Mouse (Mus musculus): ENCODE results near the gene 4930544D05Rik.

The 4930544D05Rik gene

GRCm38 (mm10) chr11:70652884-70653344 is 37.3 kb downstream of the 4930544D05Rik start:
- Histone ChIP-seq H3K4me1 (replicated peaks; ENCODE audit: low read depth, low read length) (peaks cover 70% of the 10 kb centered on the region), H3K36me3 (ENCODE audit: insufficient read depth, low read length) (peaks cover 57% of the 10 kb centered on the region), H3K4me3 (replicated peaks; ENCODE audit: low read length) (peak overlapping the region; percentile 99), H3K27me3 (ENCODE audit: insufficient read depth, low read length) (peaks cover 3% of the 10 kb centered on the region; the same call in 1 of the 2 replicates), H3K9me3 (ENCODE audit: low read length) (peaks cover 50% of the 10 kb centered on the region)
- no peak for TF ChIP-seq POU5F1 (IDR thresholded peaks at IDR 0.05; ENCODE audit: borderline replicate concordance, low read length)
- TF ChIP-seq NANOG (IDR thresholded peaks at IDR 0.05; ENCODE audit: borderline replicate concordance, low read length) = no peak
- no peak for TF ChIP-seq CTCF (conservative IDR thresholded peaks at IDR 0.05; ENCODE audit: low read length)

GRCm38 (mm10) chr11:70653345-70654197 is 37.9 kb downstream of the 4930544D05Rik start:
- Histone ChIP-seq H3K4me1 (replicated peaks; ENCODE audit: low read depth, low read length) (peaks cover 70% of the 10 kb centered on the region), H3K9me3 (ENCODE audit: low read length) (peaks cover 50% of the 10 kb centered on the region), H3K4me3 (replicated peaks; ENCODE audit: low read length) (peak overlapping the region; percentile 99), H3K27me3 (ENCODE audit: insufficient read depth, low read length) (peaks cover 5% of the 10 kb centered on the region; the same call in 1 of the 2 replicates), H3K36me3 (ENCODE audit: insufficient read depth, low read length) (peaks cover 52% of the 10 kb centered on the region)
- no peak for TF ChIP-seq NANOG (IDR thresholded peaks at IDR 0.05; ENCODE audit: borderline replicate concordance, low read length)
- TF ChIP-seq CTCF (conservative IDR thresholded peaks at IDR 0.05; ENCODE audit: low read length) = no peak
- no peak for TF ChIP-seq POU5F1 (IDR thresholded peaks at IDR 0.05; ENCODE audit: borderline replicate concordance, low read length)

DNA sequence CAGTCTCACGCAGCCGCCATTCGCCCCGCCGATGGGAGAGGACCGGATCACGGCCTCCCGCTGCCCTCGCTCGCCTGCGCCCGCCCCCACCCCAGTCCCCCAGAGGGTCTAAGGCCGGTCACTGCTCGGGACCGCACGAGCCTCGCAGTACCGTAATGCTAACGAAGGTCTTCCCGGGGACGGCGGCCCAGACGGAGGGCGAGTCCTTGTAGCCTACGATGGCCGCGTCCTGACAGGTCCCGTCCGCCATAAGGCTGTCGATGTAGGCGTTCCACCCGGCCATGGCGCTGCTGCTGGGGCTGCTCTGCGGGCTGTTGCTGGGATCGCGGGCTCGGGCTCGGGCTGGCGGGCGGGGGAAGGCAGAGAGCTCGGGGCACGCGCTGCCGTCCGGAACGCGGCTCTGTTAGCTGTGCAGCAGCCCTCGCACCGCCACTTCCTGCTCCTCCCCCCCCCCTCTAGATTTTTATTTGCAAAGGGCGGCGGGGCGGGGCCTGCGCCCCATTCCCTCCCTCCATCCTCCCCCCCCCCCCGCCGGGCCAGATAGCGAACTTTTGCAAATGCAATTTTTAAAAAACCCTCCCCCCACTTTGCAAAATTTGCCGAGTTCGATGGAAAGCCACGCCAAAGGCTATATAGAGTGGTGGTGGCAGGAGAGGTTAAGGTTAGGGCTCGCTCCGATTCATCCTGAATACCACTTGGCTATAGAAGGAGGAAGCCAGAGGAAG is 38.7 kb downstream of the 4930544D05Rik start, which contains the start of gene Pfn1:
Gene Pfn1 (minus strand): TSS at position 447 of the 725 bp plus-strand sequence.
- Histone ChIP-seq H3K9me3 (ENCODE audit: low read length) (peaks cover 44% of the 10 kb centered on the region), H3K4me3 (replicated peaks; ENCODE audit: low read length) (peak within 1 kb of the TSS; percentile 99), H3K27me3 (ENCODE audit: insufficient read depth, low read length) (peaks cover 5% of the 10 kb centered on the region; the same call in 1 of the 2 replicates), H3K4me1 (replicated peaks; ENCODE audit: low read depth, low read length) (peaks cover 70% of the 10 kb centered on the region), H3K36me3 (ENCODE audit: insufficient read depth, low read length) (peaks cover 44% of the 10 kb centered on the region)
- TF ChIP-seq CTCF (conservative IDR thresholded peaks at IDR 0.05; ENCODE audit: low read length) = no peak
- no peak for TF ChIP-seq NANOG (IDR thresholded peaks at IDR 0.05; ENCODE audit: borderline replicate concordance, low read length)
- TF ChIP-seq POU5F1 (IDR thresholded peaks at IDR 0.05; ENCODE audit: borderline replicate concordance, low read length) = no peak

DNA sequence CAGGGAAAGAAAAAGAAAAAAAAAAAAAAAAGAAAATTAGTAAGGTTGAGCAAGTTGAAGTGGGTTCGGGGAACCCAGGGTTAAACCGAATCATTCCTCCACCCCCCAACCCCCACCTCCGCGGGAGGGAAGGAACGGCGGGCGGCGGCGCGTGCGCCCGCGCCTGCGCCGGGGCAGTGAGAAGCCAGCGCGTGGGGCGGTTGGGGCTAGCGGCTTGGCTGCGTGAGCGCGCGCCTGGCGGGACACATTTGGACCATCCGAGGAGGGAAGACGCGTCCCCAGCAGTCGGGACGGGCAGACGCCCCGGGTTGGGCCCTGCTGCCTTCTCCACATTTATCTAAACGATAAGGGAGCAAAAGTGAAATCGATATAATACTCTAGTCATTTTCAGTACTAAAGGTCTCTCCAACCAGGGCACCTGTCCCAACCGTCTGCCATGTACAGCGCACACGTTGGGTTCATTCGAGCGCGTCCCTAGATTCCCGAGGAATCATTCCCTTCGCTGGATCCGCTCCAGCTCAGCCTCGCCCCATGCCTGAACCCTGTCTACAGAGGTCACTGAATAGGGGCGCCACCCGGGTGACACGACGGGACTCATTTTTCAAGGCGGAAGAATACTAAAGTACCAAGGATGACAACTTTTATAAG is 39.4 kb downstream of the 4930544D05Rik start:
- TF ChIP-seq POU5F1 (IDR thresholded peaks at IDR 0.05; ENCODE audit: borderline replicate concordance, low read length) = no peak
- TF ChIP-seq NANOG (IDR thresholded peaks at IDR 0.05; ENCODE audit: borderline replicate concordance, low read length) = no peak
- no peak for TF ChIP-seq CTCF (conservative IDR thresholded peaks at IDR 0.05; ENCODE audit: low read length)
- peaks cover 37% of the 10 kb centered on the region for H3K9me3 ChIP-seq (ENCODE audit: low read length)
- H3K4me1 ChIP-seq (replicated peaks; ENCODE audit: low read depth, low read length) = peaks cover 70% of the 10 kb centered on the region
- peak overlapping the region; percentile 99 for H3K4me3 ChIP-seq (replicated peaks; ENCODE audit: low read length)
- peaks cover 37% of the 10 kb centered on the region for H3K36me3 ChIP-seq (ENCODE audit: insufficient read depth, low read length)
- peaks cover 5% of the 10 kb centered on the region; the same call in 1 of the 2 replicates for H3K27me3 ChIP-seq (ENCODE audit: insufficient read depth, low read length)

DNA sequence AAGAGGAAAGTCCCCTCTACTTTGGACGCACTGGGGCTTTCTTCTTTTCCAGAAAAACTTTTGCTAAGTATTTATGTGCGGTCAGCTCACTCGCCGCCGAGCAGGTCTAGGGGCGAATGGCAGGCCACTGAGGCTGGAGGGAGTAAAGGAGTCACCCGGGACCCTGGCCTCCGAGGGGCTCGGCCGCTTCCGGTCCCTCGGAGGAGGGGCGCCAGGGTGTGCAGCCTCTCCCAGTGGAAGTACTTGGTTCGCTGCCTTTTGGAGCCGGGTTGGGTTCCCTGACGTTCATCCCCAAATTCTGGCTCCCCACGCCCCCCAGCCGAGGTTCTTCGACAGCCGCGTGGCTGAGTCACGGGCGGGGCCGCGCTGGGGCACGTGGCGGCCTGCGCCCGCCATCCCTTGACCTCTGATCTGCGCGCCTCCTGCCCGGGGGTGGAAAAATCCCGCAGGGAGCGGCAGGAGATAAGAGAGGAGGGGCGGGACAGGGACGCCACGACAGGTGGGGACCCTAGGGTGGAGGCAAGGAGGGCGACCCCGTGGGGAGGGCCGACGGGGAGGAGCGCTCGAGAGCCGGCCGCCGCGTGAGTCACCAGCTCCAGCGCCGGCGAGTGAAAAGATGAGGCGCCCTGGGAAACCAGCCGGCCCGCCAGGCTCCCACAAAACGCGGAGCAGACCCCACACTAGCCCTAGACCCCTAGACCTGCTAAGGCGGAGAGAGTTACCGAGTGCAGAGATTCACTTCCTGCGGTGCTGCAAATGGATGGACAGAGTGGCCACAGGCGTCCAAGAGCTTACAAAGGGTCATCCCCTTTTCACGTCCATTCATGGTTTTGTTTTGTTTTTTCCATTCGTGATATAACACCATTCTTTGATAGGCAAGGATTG is 40.2 kb downstream of the 4930544D05Rik start:
- TF ChIP-seq POU5F1 (IDR thresholded peaks at IDR 0.05; ENCODE audit: borderline replicate concordance, low read length) (no peak), NANOG (IDR thresholded peaks at IDR 0.05; ENCODE audit: borderline replicate concordance, low read length) (no peak), CTCF (conservative IDR thresholded peaks at IDR 0.05; ENCODE audit: low read length) (no peak)
- peaks cover 5% of the 10 kb centered on the region; the same call in 1 of the 2 replicates for H3K27me3 ChIP-seq (ENCODE audit: insufficient read depth, low read length)
- H3K36me3 ChIP-seq (ENCODE audit: insufficient read depth, low read length) = peaks cover 34% of the 10 kb centered on the region
- peaks cover 70% of the 10 kb centered on the region for H3K4me1 ChIP-seq (replicated peaks; ENCODE audit: low read depth, low read length)
- peaks cover 30% of the 10 kb centered on the region for H3K9me3 ChIP-seq (ENCODE audit: low read length)
- peak overlapping the region; percentile 99 for H3K4me3 ChIP-seq (replicated peaks; ENCODE audit: low read length)

- Histone ChIP-seq H3K27me3 (ENCODE audit: insufficient read depth, low read length) (peaks cover 5% of the 10 kb centered on the region; the same call in 1 of the 2 replicates), H3K9me3 (ENCODE audit: low read length) (peaks cover 23% of the 10 kb centered on the region), H3K36me3 (ENCODE audit: insufficient read depth, low read length) (peaks cover 32% of the 10 kb centered on the region), H3K4me3 (replicated peaks; ENCODE audit: low read length) (peak overlapping the region; percentile 99), H3K4me1 (replicated peaks; ENCODE audit: low read depth, low read length) (peaks cover 68% of the 10 kb centered on the region)
- TF ChIP-seq NANOG (IDR thresholded peaks at IDR 0.05; ENCODE audit: borderline replicate concordance, low read length) (no peak), POU5F1 (IDR thresholded peaks at IDR 0.05; ENCODE audit: borderline replicate concordance, low read length) (no peak), CTCF (conservative IDR thresholded peaks at IDR 0.05; ENCODE audit: low read length) (no peak)
Observed at GRCm38 (mm10) chr11:70656456-70656927, 40.8 kb downstream of the 4930544D05Rik start.

DNA sequence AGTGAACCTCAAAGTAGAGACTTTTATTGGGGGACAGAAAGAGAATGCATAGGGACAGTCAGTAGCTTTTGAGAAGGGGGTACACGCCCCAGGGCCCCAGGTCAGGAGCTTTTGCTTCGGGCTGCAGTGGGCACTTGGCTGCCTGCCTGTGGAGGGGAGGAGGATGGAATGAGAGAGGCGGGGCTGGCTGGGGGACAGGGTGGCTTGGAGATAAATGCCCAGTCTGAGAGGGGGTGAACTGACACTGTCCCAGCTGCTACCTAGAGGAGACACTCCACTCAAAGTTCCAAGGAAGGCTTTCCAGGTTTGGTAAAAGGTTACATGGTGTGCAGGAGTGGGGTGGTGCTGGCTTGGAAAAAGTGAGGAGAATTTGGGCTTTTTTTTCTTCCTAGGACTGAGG is 41.3 kb downstream of the 4930544D05Rik start, which contains the start of gene Eno3:
Gene Eno3 (plus strand): TSS at position 239 of the 400 bp plus-strand sequence.
- Histone ChIP-seq H3K36me3 (ENCODE audit: insufficient read depth, low read length) (peaks cover 32% of the 10 kb centered on the region), H3K9me3 (ENCODE audit: low read length) (peaks cover 18% of the 10 kb centered on the region), H3K27me3 (ENCODE audit: insufficient read depth, low read length) (peaks cover 5% of the 10 kb centered on the region; the same call in 1 of the 2 replicates), H3K4me1 (replicated peaks; ENCODE audit: low read depth, low read length) (peaks cover 64% of the 10 kb centered on the region), H3K4me3 (replicated peaks; ENCODE audit: low read length) (peak within 1 kb of the TSS; percentile 99)
- TF ChIP-seq CTCF (conservative IDR thresholded peaks at IDR 0.05; ENCODE audit: low read length) = no peak
- no peak for TF ChIP-seq NANOG (IDR thresholded peaks at IDR 0.05; ENCODE audit: borderline replicate concordance, low read length)
- TF ChIP-seq POU5F1 (IDR thresholded peaks at IDR 0.05; ENCODE audit: borderline replicate concordance, low read length) = no peak

Measured in E14TG2a.4 (cell line).